Comparison of ENCODE assay signal across 11 mouse cellular contexts in the genomic region with DNA sequence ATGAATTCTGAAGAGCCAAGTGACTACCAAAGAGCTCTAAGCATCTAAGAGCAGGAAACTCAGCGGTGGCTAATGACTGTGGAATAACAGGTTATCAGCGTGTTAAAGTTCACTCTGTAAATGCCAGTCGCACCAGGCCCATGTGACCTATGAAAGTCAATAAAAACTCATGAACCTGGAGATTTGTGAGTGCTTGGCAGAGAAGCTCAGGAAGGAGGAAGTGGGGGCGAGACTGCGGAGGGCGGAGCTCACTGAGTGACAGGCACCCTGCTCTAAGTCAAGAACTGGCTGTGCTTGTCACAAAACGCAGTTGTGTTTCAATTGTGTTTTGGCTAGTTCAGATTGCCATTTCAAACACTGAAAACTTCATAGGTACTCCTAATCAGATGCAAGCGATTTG.
DNase-seq lines count a peak whose midpoint lies in the region; ATAC-seq and TF ChIP-seq lines count a peak whose summit lies in the region.
"Had no signal": no experiment of that assay in that cellular context is flagged by ENCODE, and none has a peak within 500 bp of the region (broad histone marks: within the 10 kb centered on the region; RNA-seq: fewer than 3 reads in every experiment).

No protein-coding gene starts in this region.

- H3K27ac ChIP-seq in kidney, adult 2 months (ENCODE audit: insufficient read depth, low read depth, low read length), result no peak overlapping the region
- H3K27ac ChIP-seq in forebrain, embryonic 11.5 days (ENCODE audit: low read depth, low read length), result no peak overlapping the region
- H3K27ac ChIP-seq in forebrain, embryonic 14.5 days (ENCODE audit: low read depth, low read length), result no peak overlapping the region
- H3K27ac ChIP-seq: embryonic facial prominence, embryonic 15.5 days had no signal

- no peak overlapping the region for H3K4me2 ChIP-seq in forebrain, embryonic 11.5 days (ENCODE audit: low read depth, low read length, severe bottlenecking)
- no peak overlapping the region for H3K4me2 ChIP-seq in forebrain, embryonic 14.5 days (ENCODE audit: low read length)
- H3K4me2 ChIP-seq: embryonic facial prominence, embryonic 15.5 days; limb, embryonic 15.5 days had no signal

- H3K9me3 ChIP-seq in forebrain, embryonic 11.5 days (ENCODE audit: control insufficient read depth, low read length), result no peaks in the 10 kb centered on the region
- no peaks in the 10 kb centered on the region for H3K9me3 ChIP-seq in forebrain, embryonic 14.5 days (replicated peaks; ENCODE audit: control insufficient read depth, low read length)
- H3K9me3 ChIP-seq: embryonic facial prominence, embryonic 15.5 days; limb, embryonic 15.5 days had no signal

- no peak for ATAC-seq in forebrain, embryonic 11.5 days (replicated peaks; ENCODE audit: low FRiP score)
- ATAC-seq in forebrain, embryonic 14.5 days, result no peak

- H3K9ac ChIP-seq in forebrain, embryonic 11.5 days (ENCODE audit: low read length), result no peak overlapping the region
- H3K9ac ChIP-seq in forebrain, embryonic 14.5 days (ENCODE audit: low read length), result no peak overlapping the region
- H3K9ac ChIP-seq: embryonic facial prominence, embryonic 15.5 days; limb, embryonic 15.5 days had no signal

- no peak for TF ChIP-seq POLR2A in kidney, adult 2 months (IDR thresholded peaks at IDR 0.05; ENCODE audit: low read depth, low read length)

- no peak overlapping the region for H3K4me3 ChIP-seq in kidney, adult 2 months (ENCODE audit: insufficient read depth, low read depth, low read length)
- H3K4me3 ChIP-seq in forebrain, embryonic 11.5 days (ENCODE audit: low read depth, low read length), result no peak overlapping the region
- no peak overlapping the region for H3K4me3 ChIP-seq in forebrain, embryonic 14.5 days (ENCODE audit: low read depth, low read length)
- H3K4me3 ChIP-seq: embryonic facial prominence, embryonic 15.5 days; limb, embryonic 15.5 days had no signal

- no peaks in the 10 kb centered on the region; the same call in none of the 2 replicates for H3K36me3 ChIP-seq in kidney, adult 2 months (ENCODE audit: control insufficient read depth, insufficient read depth, low read length)
- no peaks in the 10 kb centered on the region for H3K36me3 ChIP-seq in forebrain, embryonic 11.5 days (ENCODE audit: control insufficient read depth, insufficient read depth, low read length)
- no peaks in the 10 kb centered on the region for H3K36me3 ChIP-seq in forebrain, embryonic 14.5 days (ENCODE audit: control insufficient read depth, insufficient read depth, low read length)

- no peak for TF ChIP-seq CTCF in kidney, adult 2 months (conservative IDR thresholded peaks at IDR 0.05; ENCODE audit: insufficient read depth, insufficient read length, low read depth, low read length)

- peak; percentile 12 for DNase-seq in testis, postnatal 10 days (ENCODE audit: low spot score)
- no peak for DNase-seq in testis, postnatal 14 days (ENCODE audit: low spot score)
- peak; percentile 73 for DNase-seq in kidney, adult 2 months
- DNase-seq in lung, postnatal 14 days, result peak; percentile 73
- peak; percentile 51 to 53 for DNase-seq in thymus, postnatal 36 days
- no peak for DNase-seq in gastrocnemius, adult 8-10 months (ENCODE audit: low spot score in 2 of 2)
- no peak for DNase-seq in forebrain, embryonic 11.5 days (ENCODE audit: low spot score)
- no peak for DNase-seq in forebrain, embryonic 14.5 days (ENCODE audit: low spot score)
- DNase-seq: right cerebral cortex, postnatal 4 days had no signal

- H3K27me3 ChIP-seq in kidney, adult 2 months (replicated peaks; ENCODE audit: control insufficient read depth, insufficient read depth, low read length), result no peaks in the 10 kb centered on the region
- no peaks in the 10 kb centered on the region for H3K27me3 ChIP-seq in forebrain, embryonic 11.5 days (ENCODE audit: control insufficient read depth, insufficient read depth, low read length)
- H3K27me3 ChIP-seq in forebrain, embryonic 14.5 days (replicated peaks; ENCODE audit: control insufficient read depth, insufficient read depth, low read length), result no peaks in the 10 kb centered on the region
- H3K27me3 ChIP-seq: embryonic facial prominence, embryonic 15.5 days; limb, embryonic 15.5 days had no signal

- H3K4me1 ChIP-seq in kidney, adult 2 months (ENCODE audit: control insufficient read depth, insufficient read depth, low read length), result no peaks in the 10 kb centered on the region; the same call in 1 of the 2 replicates
- no peaks in the 10 kb centered on the region for H3K4me1 ChIP-seq in forebrain, embryonic 11.5 days (replicated peaks; ENCODE audit: control insufficient read depth, insufficient read depth, low read length)
- H3K4me1 ChIP-seq in forebrain, embryonic 14.5 days (ENCODE audit: control insufficient read depth, insufficient read depth, low read length), result no peaks in the 10 kb centered on the region
- H3K4me1 ChIP-seq: embryonic facial prominence, embryonic 15.5 days had no signal

- 27% methylated on average over 8 of the region's 8 CpGs for WGBS in kidney, adult 2 months
- 88% methylated on average over 8 of the region's 8 CpGs for whole genome bisulfite sequencing in forebrain, embryonic 11.5 days
- 84% methylated on average over 8 of the region's 8 CpGs for WGBS in forebrain, embryonic 14.5 days

Comparison
In these comparisons a context has a peak if more than half of its experiments do, and no peak if none do; other contexts are left out.
1. DNase-seq: peak in testis, postnatal 10 days (single experiment), kidney, adult 2 months (single experiment), lung, postnatal 14 days (single experiment) and thymus, postnatal 36 days (2 of 2); none in testis, postnatal 14 days (single experiment), gastrocnemius, adult 8-10 months (0 of 2), forebrain, embryonic 11.5 days (single experiment) and forebrain, embryonic 14.5 days (single experiment).